Mouse (Mus musculus): ENCODE data around the gene Itih1.

DNA sequence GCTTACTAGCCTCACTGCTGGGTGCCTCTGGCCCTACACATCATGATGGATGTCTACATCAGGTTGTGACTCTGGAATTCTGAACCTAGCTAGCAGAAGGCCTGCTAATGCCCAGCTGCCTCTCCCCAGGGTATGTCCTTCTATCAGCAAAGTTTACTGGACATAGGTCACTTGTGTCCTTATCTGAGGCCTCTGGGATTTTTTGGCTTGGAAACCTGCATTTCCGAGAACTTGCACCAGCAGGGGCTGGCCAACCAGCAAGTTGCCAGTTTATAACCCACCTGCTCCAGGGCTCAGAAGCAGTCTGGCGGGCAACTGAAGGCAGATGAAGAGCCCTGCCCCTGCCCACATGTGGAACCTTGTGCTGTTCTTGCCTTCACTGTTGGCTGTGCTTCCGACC lies 56.9 kb downstream of the Itih1 start, which contains the start of gene Itih4:
- TF ChIP-seq CTCF (conservative IDR thresholded peaks at IDR 0.05 in 1 of 2, IDR thresholded peaks at IDR 0.05 in 1 of 2; ENCODE audit: low read depth in 2 of 2, low read length in 2 of 2) (no peak), TBP (conservative IDR thresholded peaks at IDR 0.05; ENCODE audit: low read depth, low read length) (no peak), MAX (IDR thresholded peaks at IDR 0.05; ENCODE audit: low read length) (no peak), BHLHE40 (IDR thresholded peaks at IDR 0.05; ENCODE audit: low read depth, low read length) (no peak), POLR2A (IDR thresholded peaks at IDR 0.05; ENCODE audit: low read depth, low read length) (no peak), POLR2AphosphoS2 (IDR thresholded peaks at IDR 0.05; ENCODE audit: low read depth, low read length) (no peak), CHD1 (IDR thresholded peaks at IDR 0.05; ENCODE audit: low read depth, low read length) (no peak), NRF1 (IDR thresholded peaks at IDR 0.05; ENCODE audit: low read depth, low read length) (no peak), HCFC1 (IDR thresholded peaks at IDR 0.05; ENCODE audit: low read depth, low read length) (no peak), USF2 (conservative IDR thresholded peaks at IDR 0.05; ENCODE audit: low read depth, low read length) (no peak), MAZ (IDR thresholded peaks at IDR 0.05; ENCODE audit: low read depth, low read length) (no peak), EP300 (IDR thresholded peaks at IDR 0.05; ENCODE audit: low read length) (no peak), ZC3H11A (IDR thresholded peaks at IDR 0.05; ENCODE audit: low read depth, low read length) (no peak), RAD21 (IDR thresholded peaks at IDR 0.05; ENCODE audit: low read depth, low read length) (no peak)
